Mouse (Mus musculus): ENCODE results near the gene Mrpl52. TPM values are rescaled to one million over a fixed set of nuclear protein-coding genes. Genes with fewer than 3 reads are reported as not detected.

The Mrpl52 gene
- polyA plus RNA-seq, 1 experiment from 2014 or later = 300 TPM

GRCm38 (mm10) chr14:54383355-54383771 is 43.3 kb upstream of the Mrpl52 start:
- WGBS = 11% methylated on average over 4 of the region's 4 CpGs
- Histone ChIP-seq H3K36me3 (ENCODE audit: control insufficient read depth, insufficient read depth) (0 out of 2 replicates have a peak, but pooled peaks cover 4% of the 10 kb centered on the region), H3K4me2 (replicated peaks; ENCODE audit: low read depth) (peak overlapping the region; percentile 37; the same call in 1 of the 2 replicates), H3K9me3 (ENCODE audit: control insufficient read depth) (no peaks in the 10 kb centered on the region), H3K9ac (ENCODE audit: low read depth, low read length) (no peak overlapping the region), H3K27ac (ENCODE audit: low read depth, low read length) (peak overlapping the region; percentile 85), H3K4me3 (ENCODE audit: low read depth, low read length) (no peak overlapping the region), H3K27me3 (replicated peaks; ENCODE audit: control insufficient read depth, insufficient read depth, low read length) (no peaks in the 10 kb centered on the region), H3K4me1 (replicated peaks; ENCODE audit: control insufficient read depth, insufficient read depth, low read length) (peaks cover 17% of the 10 kb centered on the region; the same call in 1 of the 2 replicates)
- ATAC-seq = peak; percentile 37
- TF ChIP-seq CTCF (IDR thresholded peaks at IDR 0.05; ENCODE audit: low read depth) = no peak

- Histone ChIP-seq H3K27ac (ENCODE audit: low read depth, low read length) (peak overlapping the region; percentile 85), H3K36me3 (ENCODE audit: control insufficient read depth, insufficient read depth) (0 out of 2 replicates have a peak, but pooled peaks cover 4% of the 10 kb centered on the region), H3K9me3 (ENCODE audit: control insufficient read depth) (no peaks in the 10 kb centered on the region), H3K9ac (ENCODE audit: low read depth, low read length) (no peak overlapping the region), H3K4me2 (replicated peaks; ENCODE audit: low read depth) (no peak overlapping the region), H3K4me1 (replicated peaks; ENCODE audit: control insufficient read depth, insufficient read depth, low read length) (peaks cover 21% of the 10 kb centered on the region; the same call in 1 of the 2 replicates), H3K4me3 (ENCODE audit: low read depth, low read length) (no peak overlapping the region), H3K27me3 (replicated peaks; ENCODE audit: control insufficient read depth, insufficient read depth, low read length) (no peaks in the 10 kb centered on the region)
- 68% methylated on average over 8 of the region's 8 CpGs for WGBS
- ATAC-seq = no peak
- no peak for TF ChIP-seq CTCF (IDR thresholded peaks at IDR 0.05; ENCODE audit: low read depth)
Measured at GRCm38 (mm10) chr14:54384396-54384795, 42.3 kb upstream of the Mrpl52 start.

GRCm38 (mm10) chr14:54385968-54386618 is 40.6 kb upstream of the Mrpl52 start:
- H3K36me3 ChIP-seq (ENCODE audit: control insufficient read depth, insufficient read depth) = 0 out of 2 replicates have a peak, but pooled peaks cover 4% of the 10 kb centered on the region
- H3K4me3 ChIP-seq (ENCODE audit: low read depth, low read length) = no peak overlapping the region
- no peaks in the 10 kb centered on the region for H3K27me3 ChIP-seq (replicated peaks; ENCODE audit: control insufficient read depth, insufficient read depth, low read length)
- TF ChIP-seq CTCF (IDR thresholded peaks at IDR 0.05; ENCODE audit: low read depth) = no peak
- 50% methylated on average over 7 of the region's 7 CpGs for WGBS
- 0 out of 2 replicates have a peak overlapping the region, but pooled peaks have one; percentile 0 for H3K9ac ChIP-seq (ENCODE audit: low read depth, low read length)
- peak overlapping the region; percentile 86 for H3K27ac ChIP-seq (ENCODE audit: low read depth, low read length)
- H3K9me3 ChIP-seq (ENCODE audit: control insufficient read depth) = no peaks in the 10 kb centered on the region
- ATAC-seq = peak; percentile 58
- peaks cover 18% of the 10 kb centered on the region; the same call in 1 of the 2 replicates for H3K4me1 ChIP-seq (replicated peaks; ENCODE audit: control insufficient read depth, insufficient read depth, low read length)
- no peak overlapping the region for H3K4me2 ChIP-seq (replicated peaks; ENCODE audit: low read depth)

- Histone ChIP-seq H3K36me3 (ENCODE audit: control insufficient read depth, insufficient read depth) (0 out of 2 replicates have a peak, but pooled peaks cover 4% of the 10 kb centered on the region), H3K4me1 (replicated peaks; ENCODE audit: control insufficient read depth, insufficient read depth, low read length) (peaks cover 16% of the 10 kb centered on the region), H3K9me3 (ENCODE audit: control insufficient read depth) (no peaks in the 10 kb centered on the region), H3K4me3 (ENCODE audit: low read depth, low read length) (no peak overlapping the region), H3K27me3 (replicated peaks; ENCODE audit: control insufficient read depth, insufficient read depth, low read length) (no peaks in the 10 kb centered on the region), H3K27ac (ENCODE audit: low read depth, low read length) (peak overlapping the region; percentile 86), H3K9ac (ENCODE audit: low read depth, low read length) (no peak overlapping the region), H3K4me2 (replicated peaks; ENCODE audit: low read depth) (peak overlapping the region; percentile 13; the same call in 1 of the 2 replicates)
- 42% methylated on average over 6 of the region's 6 CpGs for WGBS
- TF ChIP-seq CTCF (IDR thresholded peaks at IDR 0.05; ENCODE audit: low read depth) = no peak
- peak; percentile 41 for ATAC-seq
Measured at GRCm38 (mm10) chr14:54387546-54387945, 39.2 kb upstream of the Mrpl52 start.

- Histone ChIP-seq H3K27me3 (replicated peaks; ENCODE audit: control insufficient read depth, insufficient read depth, low read length) (no peaks in the 10 kb centered on the region), H3K4me1 (replicated peaks; ENCODE audit: control insufficient read depth, insufficient read depth, low read length) (peaks cover 8% of the 10 kb centered on the region)
Measured at GRCm38 (mm10) chr14:54390843-54391242, 35.9 kb upstream of the Mrpl52 start.

GRCm38 (mm10) chr14:54393794-54394193 is 32.9 kb upstream of the Mrpl52 start:
- TF ChIP-seq CTCF (IDR thresholded peaks at IDR 0.05; ENCODE audit: low read depth) = no peak
- 72% methylated on average over 3 of the region's 3 CpGs for WGBS
- Histone ChIP-seq H3K27me3 (replicated peaks; ENCODE audit: control insufficient read depth, insufficient read depth, low read length) (no peaks in the 10 kb centered on the region), H3K9me3 (ENCODE audit: control insufficient read depth) (no peaks in the 10 kb centered on the region), H3K36me3 (ENCODE audit: control insufficient read depth, insufficient read depth) (peaks cover 18% of the 10 kb centered on the region; the same call in 1 of the 2 replicates), H3K27ac (ENCODE audit: low read depth, low read length) (no peak overlapping the region), H3K9ac (ENCODE audit: low read depth, low read length) (no peak overlapping the region), H3K4me2 (replicated peaks; ENCODE audit: low read depth) (no peak overlapping the region), H3K4me1 (replicated peaks; ENCODE audit: control insufficient read depth, insufficient read depth, low read length) (peaks cover 3% of the 10 kb centered on the region; the same call in 1 of the 2 replicates), H3K4me3 (ENCODE audit: low read depth, low read length) (no peak overlapping the region)
- ATAC-seq = no peak

More at GRCm38 (mm10) chr14:54390843-54391242, 35.9 kb upstream of the Mrpl52 start:
- Histone ChIP-seq H3K27ac (ENCODE audit: low read depth, low read length) (no peak overlapping the region), H3K36me3 (ENCODE audit: control insufficient read depth, insufficient read depth) (peaks cover 9% of the 10 kb centered on the region; the same call in 1 of the 2 replicates), H3K9ac (ENCODE audit: low read depth, low read length) (no peak overlapping the region), H3K4me2 (replicated peaks; ENCODE audit: low read depth) (no peak overlapping the region), H3K4me3 (ENCODE audit: low read depth, low read length) (no peak overlapping the region), H3K9me3 (ENCODE audit: control insufficient read depth) (no peaks in the 10 kb centered on the region)
- WGBS = 49% methylated on average over 6 of the region's 6 CpGs
- ATAC-seq = no peak
- no peak for TF ChIP-seq CTCF (IDR thresholded peaks at IDR 0.05; ENCODE audit: low read depth)
